Mouse (Mus musculus): ENCODE data around the gene Gm20538. TPM values are rescaled to one million over a fixed set of nuclear protein-coding genes. Genes with fewer than 3 reads are reported as not detected.

The Gm20538 gene
- polyA plus RNA-seq, 1 experiment from 2014 or later, result 0.97 TPM

DNA sequence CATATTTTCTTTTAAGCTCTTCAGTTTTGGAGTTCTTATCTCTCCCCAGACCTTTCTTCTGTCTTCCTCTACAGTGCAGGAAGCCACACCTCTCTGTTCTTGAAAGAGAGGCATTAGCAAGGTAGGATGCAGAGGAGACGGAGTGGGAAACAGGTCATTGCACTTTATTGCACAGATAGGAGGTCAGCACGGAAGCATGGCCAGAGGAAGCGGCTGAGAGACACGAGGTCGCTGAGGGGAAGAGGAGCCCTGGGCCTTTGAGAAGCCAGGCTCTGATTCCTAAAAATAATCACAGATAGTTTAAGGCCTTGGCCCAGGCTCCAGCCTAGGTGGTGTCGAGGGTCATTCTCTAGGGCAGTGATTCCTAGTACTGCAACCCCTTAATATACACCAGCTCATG is 36.9 kb downstream of the Gm20538 start:
- H3K27ac ChIP-seq (ENCODE audit: low read length), result no peak overlapping the region
- H3K4me2 ChIP-seq (ENCODE audit: low read depth, low read length), result no peak overlapping the region
- H3K9ac ChIP-seq (ENCODE audit: low read length), result no peak overlapping the region
- no peaks in the 10 kb centered on the region for H3K36me3 ChIP-seq (ENCODE audit: control insufficient read depth, insufficient read depth, low read length)
- no peak for ATAC-seq (ENCODE audit: insufficient read depth, low FRiP score)
- no peak overlapping the region for H3K4me3 ChIP-seq (replicated peaks; ENCODE audit: low read length)
- peaks cover 22% of the 10 kb centered on the region for H3K4me1 ChIP-seq (ENCODE audit: control insufficient read depth, insufficient read depth, low read length)
- H3K9me3 ChIP-seq (replicated peaks; ENCODE audit: control insufficient read depth, low read length), result no peaks in the 10 kb centered on the region
- WGBS, result 56% methylated on average over 6 of the region's 6 CpGs
- peaks cover 36% of the 10 kb centered on the region for H3K27me3 ChIP-seq (ENCODE audit: control insufficient read depth, insufficient read depth, low read length)

DNA sequence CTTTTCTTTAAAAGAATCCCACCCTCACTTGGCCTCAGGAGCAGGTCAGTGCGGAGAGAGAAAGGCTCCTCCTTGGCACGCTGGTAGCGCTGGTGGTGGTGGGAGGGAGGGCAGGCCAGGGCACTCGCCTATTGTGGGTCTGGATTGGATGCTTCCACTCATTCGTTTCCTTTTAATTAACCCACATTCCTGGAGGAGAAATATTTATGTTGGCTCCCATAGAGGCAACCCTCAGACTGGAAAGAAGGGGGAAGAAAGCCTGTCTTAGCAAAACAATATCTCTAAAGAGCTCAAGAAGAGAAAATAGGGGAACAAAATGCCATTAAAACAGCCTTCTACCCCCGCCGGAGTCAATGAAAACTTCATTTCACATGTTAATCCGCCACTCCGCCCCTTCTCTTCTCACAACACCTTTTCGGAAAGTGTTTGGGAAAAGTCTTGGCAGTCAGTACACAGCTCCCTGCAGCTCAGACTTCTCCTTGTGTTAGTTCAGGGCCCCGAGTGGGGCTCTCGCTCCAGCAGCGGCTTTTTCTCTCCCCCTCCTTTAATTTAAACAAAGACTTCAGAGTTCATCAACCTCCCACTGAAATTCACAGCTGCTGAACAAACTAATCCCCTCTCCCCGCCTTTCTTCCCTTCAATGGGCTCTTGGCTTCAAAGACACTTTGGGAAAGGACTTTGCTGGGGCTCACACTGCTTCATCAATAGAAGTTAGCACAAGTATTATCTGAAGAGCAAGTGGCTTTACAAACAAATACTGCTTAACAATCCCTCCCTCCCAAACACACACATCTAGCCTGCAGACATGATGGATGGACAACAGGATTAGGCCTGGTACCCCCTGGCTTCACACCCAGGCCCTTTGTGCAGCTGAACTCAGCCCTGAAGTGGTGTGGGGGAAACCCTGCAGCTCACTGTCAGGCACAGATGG is 37.8 kb downstream of the Gm20538 start:
- Histone ChIP-seq H3K27me3 (ENCODE audit: control insufficient read depth, insufficient read depth, low read length) (peaks cover 39% of the 10 kb centered on the region), H3K4me1 (ENCODE audit: control insufficient read depth, insufficient read depth, low read length) (peaks cover 22% of the 10 kb centered on the region), H3K4me2 (ENCODE audit: low read depth, low read length) (peak overlapping the region; percentile 11), H3K36me3 (ENCODE audit: control insufficient read depth, insufficient read depth, low read length) (no peaks in the 10 kb centered on the region), H3K4me3 (replicated peaks; ENCODE audit: low read length) (no peak overlapping the region), H3K27ac (ENCODE audit: low read length) (peak overlapping the region; percentile 37), H3K9me3 (replicated peaks; ENCODE audit: control insufficient read depth, low read length) (no peaks in the 10 kb centered on the region), H3K9ac (ENCODE audit: low read length) (no peak overlapping the region)
- 16% methylated on average over 14 of the region's 14 CpGs for WGBS
- ATAC-seq (ENCODE audit: insufficient read depth, low FRiP score), result no peak

DNA sequence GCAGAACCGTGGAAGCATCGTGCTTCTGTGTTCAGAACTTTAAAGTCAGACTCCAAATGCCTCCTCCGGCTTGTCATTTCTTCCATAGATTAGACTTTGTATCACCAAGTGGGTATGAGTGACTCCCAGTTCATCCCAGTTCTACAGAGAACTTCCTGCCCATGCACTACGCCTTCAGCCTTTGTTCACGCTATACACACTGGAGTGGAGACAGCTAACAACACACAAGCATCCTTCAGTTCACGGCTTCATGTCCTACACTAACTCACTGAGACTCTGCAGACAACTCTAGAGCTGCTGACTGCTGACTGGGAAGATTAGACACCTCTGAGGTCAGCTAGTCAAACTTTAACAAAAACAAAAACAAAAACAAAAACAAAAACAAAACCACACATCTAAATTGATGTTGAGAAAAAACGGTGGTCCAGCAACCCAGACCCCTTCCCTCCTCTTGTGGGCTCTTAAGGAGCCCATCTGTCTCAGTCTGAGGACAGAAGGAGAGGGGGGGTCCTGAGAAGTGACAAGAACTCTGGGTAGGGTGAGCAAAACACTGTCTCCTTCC is 38.6 kb downstream of the Gm20538 start:
- no peak overlapping the region for H3K9ac ChIP-seq (ENCODE audit: low read length)
- peak overlapping the region; percentile 11 for H3K4me2 ChIP-seq (ENCODE audit: low read depth, low read length)
- WGBS, result 34% methylated on average over 7 of the region's 7 CpGs
- peaks cover 20% of the 10 kb centered on the region for H3K4me1 ChIP-seq (ENCODE audit: control insufficient read depth, insufficient read depth, low read length)
- no peak overlapping the region for H3K4me3 ChIP-seq (replicated peaks; ENCODE audit: low read length)
- no peaks in the 10 kb centered on the region for H3K9me3 ChIP-seq (replicated peaks; ENCODE audit: control insufficient read depth, low read length)
- no peaks in the 10 kb centered on the region for H3K36me3 ChIP-seq (ENCODE audit: control insufficient read depth, insufficient read depth, low read length)
- ATAC-seq (ENCODE audit: insufficient read depth, low FRiP score), result no peak
- 0 out of 2 replicates have a peak overlapping the region, but pooled peaks have one; percentile 37 for H3K27ac ChIP-seq (ENCODE audit: low read length)
- peaks cover 44% of the 10 kb centered on the region for H3K27me3 ChIP-seq (ENCODE audit: control insufficient read depth, insufficient read depth, low read length)

DNA sequence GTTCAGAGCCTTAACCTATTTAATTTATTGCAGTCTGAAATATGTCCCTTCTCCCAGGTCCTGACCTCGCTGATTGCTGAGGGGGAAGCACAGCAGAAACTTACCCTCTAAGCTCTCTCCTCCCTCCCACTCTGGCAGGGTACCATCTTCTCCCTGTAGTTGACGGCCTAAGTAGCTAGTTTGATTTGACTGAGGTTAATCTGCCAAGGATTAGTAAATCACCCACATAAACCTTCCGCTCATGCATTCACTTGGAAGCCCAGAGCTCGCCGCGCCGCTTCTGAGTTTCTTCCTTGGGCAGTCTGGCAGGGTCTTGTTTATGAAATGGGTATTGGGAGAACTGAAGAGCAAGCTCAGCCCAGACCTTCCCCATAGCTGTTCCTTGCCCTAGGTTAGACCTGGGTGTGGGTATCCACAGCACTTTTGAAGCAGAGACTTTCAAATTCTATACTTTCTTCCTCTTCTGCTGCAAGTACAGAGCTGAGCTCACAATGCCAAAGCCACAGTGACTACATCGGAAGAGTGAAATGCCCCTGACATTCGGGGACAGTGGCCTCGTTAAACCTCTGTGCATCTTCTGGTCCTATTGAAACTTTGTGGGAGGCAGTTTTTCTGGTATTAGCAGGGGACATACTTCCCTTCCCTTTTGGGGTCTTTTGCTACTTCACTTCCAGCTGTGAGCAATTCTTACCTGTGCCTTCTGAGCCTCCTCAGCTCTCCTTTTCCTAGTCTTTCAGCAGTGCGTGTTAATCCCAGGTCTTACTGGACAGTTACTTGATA is 39.4 kb downstream of the Gm20538 start:
- Histone ChIP-seq H3K27me3 (ENCODE audit: control insufficient read depth, insufficient read depth, low read length) (peaks cover 47% of the 10 kb centered on the region), H3K4me3 (replicated peaks; ENCODE audit: low read length) (no peak overlapping the region), H3K27ac (ENCODE audit: low read length) (no peak overlapping the region), H3K4me2 (ENCODE audit: low read depth, low read length) (no peak overlapping the region), H3K4me1 (ENCODE audit: control insufficient read depth, insufficient read depth, low read length) (peaks cover 17% of the 10 kb centered on the region), H3K9me3 (replicated peaks; ENCODE audit: control insufficient read depth, low read length) (no peaks in the 10 kb centered on the region), H3K9ac (ENCODE audit: low read length) (no peak overlapping the region), H3K36me3 (ENCODE audit: control insufficient read depth, insufficient read depth, low read length) (no peaks in the 10 kb centered on the region)
- ATAC-seq (ENCODE audit: insufficient read depth, low FRiP score), result no peak
- WGBS, result 34% methylated on average over 11 of the region's 11 CpGs

DNA sequence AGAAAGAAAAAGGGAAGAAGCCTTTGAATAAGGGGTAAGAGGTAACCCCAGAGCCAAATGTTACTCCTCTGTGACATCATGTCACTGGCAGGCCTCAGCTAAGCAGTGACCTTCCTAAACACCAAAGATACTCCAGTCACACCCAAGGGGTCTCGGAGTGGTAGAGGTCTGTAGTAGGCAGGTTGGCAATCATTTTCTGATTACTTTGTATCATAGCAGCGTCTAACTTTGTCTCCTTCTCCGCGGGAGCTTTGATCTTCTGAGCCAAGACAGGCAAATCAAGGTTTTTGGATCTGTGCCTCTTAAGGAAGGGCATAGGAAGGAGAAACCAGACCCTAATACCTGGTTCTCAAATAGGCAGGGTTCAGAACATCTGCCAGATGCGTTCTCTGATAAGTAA is 40.0 kb downstream of the Gm20538 start:
- no peak overlapping the region for H3K9ac ChIP-seq (ENCODE audit: low read length)
- H3K27ac ChIP-seq (ENCODE audit: low read length), result no peak overlapping the region
- 45% methylated on average over 5 of the region's 5 CpGs for WGBS
- H3K4me1 ChIP-seq (ENCODE audit: control insufficient read depth, insufficient read depth, low read length), result peaks cover 17% of the 10 kb centered on the region
- no peaks in the 10 kb centered on the region for H3K9me3 ChIP-seq (replicated peaks; ENCODE audit: control insufficient read depth, low read length)
- H3K36me3 ChIP-seq (ENCODE audit: control insufficient read depth, insufficient read depth, low read length), result no peaks in the 10 kb centered on the region
- no peak overlapping the region for H3K4me3 ChIP-seq (replicated peaks; ENCODE audit: low read length)
- ATAC-seq (ENCODE audit: insufficient read depth, low FRiP score), result no peak
- H3K4me2 ChIP-seq (ENCODE audit: low read depth, low read length), result no peak overlapping the region
- peaks cover 47% of the 10 kb centered on the region for H3K27me3 ChIP-seq (ENCODE audit: control insufficient read depth, insufficient read depth, low read length)

DNA sequence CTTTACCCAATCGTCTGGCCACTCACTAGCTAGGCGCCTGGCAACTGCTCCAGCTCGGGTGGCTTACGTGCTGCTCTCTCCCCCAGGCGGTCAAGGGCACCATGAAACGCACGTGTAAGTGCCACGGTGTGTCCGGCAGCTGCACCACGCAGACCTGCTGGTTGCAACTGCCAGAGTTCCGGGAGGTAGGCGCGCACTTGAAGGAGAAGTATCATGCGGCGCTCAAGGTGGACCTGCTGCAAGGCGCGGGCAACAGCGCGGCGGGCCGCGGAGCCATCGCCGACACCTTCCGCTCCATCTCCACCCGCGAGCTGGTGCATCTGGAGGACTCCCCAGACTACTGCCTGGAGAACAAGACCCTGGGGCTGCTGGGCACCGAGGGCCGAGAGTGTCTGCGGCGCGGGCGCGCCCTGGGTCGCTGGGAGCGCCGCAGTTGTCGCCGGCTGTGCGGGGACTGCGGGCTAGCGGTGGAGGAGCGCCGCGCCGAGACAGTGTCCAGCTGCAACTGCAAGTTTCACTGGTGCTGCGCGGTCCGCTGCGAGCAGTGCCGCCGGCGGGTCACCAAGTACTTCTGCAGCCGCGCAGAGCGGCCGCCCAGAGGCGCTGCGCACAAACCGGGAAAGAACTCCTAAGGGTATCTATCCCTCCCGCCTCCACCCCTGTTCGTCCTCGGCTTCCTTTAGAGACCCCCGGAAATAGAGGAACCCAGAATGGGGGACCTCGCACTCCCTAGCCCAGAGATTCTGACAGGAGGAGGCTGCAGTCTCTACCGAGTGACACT is 41.0 kb downstream of the Gm20538 start:
- peak overlapping the region; percentile 49 for H3K4me3 ChIP-seq (replicated peaks; ENCODE audit: low read length)
- H3K27ac ChIP-seq (ENCODE audit: low read length), result no peak overlapping the region
- no peaks in the 10 kb centered on the region for H3K9me3 ChIP-seq (replicated peaks; ENCODE audit: control insufficient read depth, low read length)
- WGBS, result 2% methylated on average over 66 of the region's 66 CpGs
- no peak for ATAC-seq (ENCODE audit: insufficient read depth, low FRiP score)
- peaks cover 17% of the 10 kb centered on the region for H3K4me1 ChIP-seq (ENCODE audit: control insufficient read depth, insufficient read depth, low read length)
- peaks cover 47% of the 10 kb centered on the region for H3K27me3 ChIP-seq (ENCODE audit: control insufficient read depth, insufficient read depth, low read length)
- H3K9ac ChIP-seq (ENCODE audit: low read length), result peak overlapping the region; percentile 53
- no peaks in the 10 kb centered on the region for H3K36me3 ChIP-seq (ENCODE audit: control insufficient read depth, insufficient read depth, low read length)
- peak overlapping the region; percentile 79 for H3K4me2 ChIP-seq (ENCODE audit: low read depth, low read length)

DNA sequence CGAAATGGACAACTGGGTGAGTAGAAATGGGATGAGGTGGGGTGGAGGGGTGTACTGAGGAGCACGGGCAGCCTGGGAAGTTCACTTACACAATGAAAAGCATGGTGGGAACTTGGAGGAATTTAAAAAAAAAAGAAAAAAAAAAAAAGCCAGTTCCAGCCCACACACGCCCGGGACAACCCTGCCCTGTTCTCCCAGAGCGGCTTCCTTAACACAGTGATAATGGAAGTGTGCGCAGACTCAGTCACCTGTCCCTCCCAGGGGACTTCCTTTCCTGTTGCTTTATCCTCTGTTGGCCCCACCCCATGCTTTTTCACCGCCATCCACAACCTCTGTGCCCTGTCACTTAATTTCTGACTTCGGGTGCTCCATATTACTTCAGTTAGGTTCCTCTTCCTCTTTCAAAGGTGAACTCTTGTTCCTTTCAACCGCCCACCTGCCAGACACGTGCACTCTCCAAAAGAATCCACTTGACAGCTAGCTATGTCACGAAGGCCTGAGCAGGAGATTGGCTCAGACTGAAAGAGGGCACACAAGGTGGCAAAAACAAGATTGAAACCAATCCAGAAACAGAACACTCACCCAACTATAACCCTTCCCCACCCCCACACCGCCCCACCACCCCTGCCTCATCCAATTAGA is 42.0 kb downstream of the Gm20538 start:
- 11% methylated on average over 12 of the region's 12 CpGs for WGBS
- peak overlapping the region; percentile 49; the same call in 1 of the 2 replicates for H3K4me3 ChIP-seq (replicated peaks; ENCODE audit: low read length)
- H3K27ac ChIP-seq (ENCODE audit: low read length), result no peak overlapping the region

DNA sequence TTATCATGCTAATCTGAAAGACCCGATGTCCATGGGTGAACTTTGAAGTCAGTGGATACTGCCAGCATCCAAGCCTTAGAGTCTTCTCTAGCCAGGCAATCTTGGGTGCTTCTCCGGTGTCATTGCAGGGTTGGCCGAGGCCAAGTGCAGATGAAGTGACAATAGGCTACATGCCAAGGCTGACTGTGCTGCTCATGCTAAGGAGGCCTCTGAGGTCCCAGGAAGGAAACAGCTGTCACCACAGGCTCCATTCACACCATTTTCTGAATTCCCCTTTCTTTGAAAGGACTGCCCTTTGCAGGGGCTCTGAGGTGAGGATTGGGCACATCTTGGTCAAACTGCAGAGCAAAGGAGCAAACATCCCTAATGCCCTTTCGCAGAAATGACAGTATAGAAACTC is 49.9 kb downstream of the Gm20538 start:
- no peak overlapping the region for H3K9ac ChIP-seq (ENCODE audit: low read length)
- H3K4me3 ChIP-seq (replicated peaks; ENCODE audit: low read length), result no peak overlapping the region
- H3K9me3 ChIP-seq (replicated peaks; ENCODE audit: control insufficient read depth, low read length), result no peaks in the 10 kb centered on the region
- ATAC-seq (ENCODE audit: insufficient read depth, low FRiP score), result no peak
- H3K36me3 ChIP-seq (ENCODE audit: control insufficient read depth, insufficient read depth, low read length), result no peaks in the 10 kb centered on the region
- peaks cover 3% of the 10 kb centered on the region; the same call in 1 of the 2 replicates for H3K27me3 ChIP-seq (ENCODE audit: control insufficient read depth, insufficient read depth, low read length)
- no peaks in the 10 kb centered on the region for H3K4me1 ChIP-seq (ENCODE audit: control insufficient read depth, insufficient read depth, low read length)
- WGBS, result 73% methylated on average over 4 of the region's 4 CpGs
- no peak overlapping the region for H3K27ac ChIP-seq (ENCODE audit: low read length)
- no peak overlapping the region for H3K4me2 ChIP-seq (ENCODE audit: low read depth, low read length)

More for the DNA sequence above, 42.0 kb downstream of the Gm20538 start:
- Histone ChIP-seq H3K27me3 (ENCODE audit: control insufficient read depth, insufficient read depth, low read length) (peaks cover 47% of the 10 kb centered on the region), H3K4me1 (ENCODE audit: control insufficient read depth, insufficient read depth, low read length) (peaks cover 17% of the 10 kb centered on the region), H3K9me3 (replicated peaks; ENCODE audit: control insufficient read depth, low read length) (no peaks in the 10 kb centered on the region), H3K4me2 (ENCODE audit: low read depth, low read length) (peak overlapping the region; percentile 40; the same call in 1 of the 2 replicates), H3K36me3 (ENCODE audit: control insufficient read depth, insufficient read depth, low read length) (no peaks in the 10 kb centered on the region), H3K9ac (ENCODE audit: low read length) (no peak overlapping the region)
- ATAC-seq (ENCODE audit: insufficient read depth, low FRiP score), result no peak

Measured in stomach, embryonic 16.5 days (tissue).